Mouse (Mus musculus) bone marrow, adult 2 months (tissue): ENCODE results near the gene Abca17. TPM values are rescaled to one million over a fixed set of nuclear protein-coding genes. Genes with fewer than 3 reads are reported as not detected.

Experiments
- H3K27ac ChIP-seq: fragments of 200-500 bp; 2 replicates; pipeline ENCODE4 v1.5.1; 2012; ENCODE audit warnings: low read depth, mild to moderate bottlenecking, control low read depth, inconsistent platforms, low read length; ENCODE audit not compliant: control insufficient read depth, poor library complexity, insufficient read depth
- H3K4me1 ChIP-seq: fragments of 200-500 bp; 2 replicates; pipeline ENCODE4 v1.6.1; 2011; ENCODE audit warnings: low read length; ENCODE audit not compliant: control insufficient read depth, insufficient read depth
- H3K4me3 ChIP-seq: fragments of 200-500 bp; replicated peaks from 2 replicates; pipeline ENCODE3; 2011; ENCODE audit warnings: mild to moderate bottlenecking, low read depth, low read length, control low read depth; ENCODE audit not compliant: control insufficient read depth
- CTCF ChIP-seq: fragments of 200-500 bp; IDR thresholded peaks from 2 replicates; pipeline ENCODE4 v1.5.1; 2011; ENCODE audit warnings: low read length, control low read depth; ENCODE audit not compliant: control insufficient read depth, insufficient read depth
- POLR2A ChIP-seq: fragments of 200-500 bp; IDR thresholded peaks from 2 replicates; pipeline ENCODE4 v1.6.1; 2011; ENCODE audit warnings: low read depth, mild to moderate bottlenecking, control low read depth, low read length, borderline replicate concordance; ENCODE audit not compliant: control insufficient read depth
- WGBS: fragments of 180-500 bp; shearing (Covaris S2); methylation state at CpG from one replicate; pipeline ENCODE4 v1.1.7; 2018; 5-methylcytosine and 5-hydroxymethylcytosine counted together
- polyA plus RNA-seq: library from polyadenylated mRNA; stranded (reverse); fragments of >200 nt; gene quantifications from 2 replicates; pipeline ENCODE4 v1.2.4, GENCODE M21; 2011; ENCODE audit warnings: low replicate concordance; ENCODE audit not compliant: missing spikeins, insufficient read depth, insufficient read length

The Abca17 gene
- polyA plus RNA-seq, 1 experiment = not detected

DNA sequence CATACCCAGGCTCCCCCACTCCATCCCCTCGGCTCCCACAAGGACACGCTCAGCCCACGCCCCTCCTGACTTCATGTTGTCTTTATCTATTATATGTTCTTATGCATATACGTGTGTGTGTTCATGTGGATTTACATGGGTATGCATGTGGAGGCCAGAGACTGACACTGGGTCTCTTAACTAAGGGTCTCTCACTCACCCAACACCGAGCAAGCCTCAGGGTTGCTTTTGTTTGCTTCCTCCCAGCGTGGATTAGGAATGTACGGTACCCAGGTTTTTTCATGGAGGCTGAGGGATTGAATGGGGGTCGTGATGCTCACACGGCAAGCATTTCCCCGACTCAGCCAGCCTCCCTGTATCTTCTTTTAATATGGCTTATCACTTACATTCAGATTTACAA lies 25.8 kb downstream of the Abca17 start:
- Histone ChIP-seq H3K27ac (no peak overlapping the region), H3K4me3 (no peak overlapping the region), H3K4me1 (no peaks in the 10 kb centered on the region)
- WGBS = 86% methylated on average over 10 of the region's 10 CpGs
- TF ChIP-seq CTCF (no peak), POLR2A (no peak)

DNA sequence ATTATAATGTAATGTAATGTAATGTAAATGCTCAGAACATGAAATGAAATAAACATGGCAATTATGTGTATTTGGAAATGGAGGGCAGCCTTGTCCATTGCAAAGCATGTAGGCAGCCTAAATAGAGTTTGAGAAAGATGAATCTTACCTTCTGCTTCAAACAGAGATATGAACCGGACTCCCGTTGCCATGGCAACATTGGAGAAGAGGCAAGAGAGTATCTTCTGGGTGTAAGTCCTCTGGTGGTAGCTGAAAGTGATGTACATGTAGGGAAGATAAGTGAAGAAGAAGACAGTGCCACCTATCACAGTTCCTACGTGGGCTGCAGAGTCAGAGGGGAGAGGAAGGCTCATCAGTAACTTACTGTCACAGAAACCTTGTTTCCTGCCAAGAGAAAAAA lies 30.0 kb downstream of the Abca17 start:
- WGBS = 83% methylated on average over 3 of the region's 3 CpGs
- Histone ChIP-seq H3K27ac (no peak overlapping the region), H3K4me3 (no peak overlapping the region), H3K4me1 (no peaks in the 10 kb centered on the region)
- TF ChIP-seq CTCF (no peak), POLR2A (no peak)

DNA sequence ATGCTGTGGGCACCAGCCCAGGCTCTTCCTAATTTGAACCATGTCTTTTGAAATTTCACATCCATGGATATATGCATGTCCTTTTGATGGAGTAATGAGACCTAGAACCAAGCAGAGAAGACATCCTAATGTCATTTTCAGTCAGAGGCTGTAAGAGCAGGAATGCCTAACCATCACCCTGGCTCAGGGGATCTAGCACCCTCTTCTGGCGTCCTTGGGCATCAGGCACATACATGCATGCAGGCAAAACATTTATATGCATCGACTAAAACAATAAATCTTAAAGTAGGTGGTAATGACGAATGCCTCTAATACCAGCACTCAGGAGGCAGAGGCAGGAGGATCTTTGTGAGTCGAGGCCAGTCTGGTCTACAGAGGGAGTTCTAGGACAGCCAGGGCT lies 43.4 kb downstream of the Abca17 start:
- 9% methylated on average over 4 of the region's 4 CpGs for WGBS
- H3K4me1 ChIP-seq = no peaks in the 10 kb centered on the region
- TF ChIP-seq POLR2A (no peak), CTCF (peak; percentile 75)
- no peak overlapping the region for H3K27ac ChIP-seq
- no peak overlapping the region for H3K4me3 ChIP-seq

DNA sequence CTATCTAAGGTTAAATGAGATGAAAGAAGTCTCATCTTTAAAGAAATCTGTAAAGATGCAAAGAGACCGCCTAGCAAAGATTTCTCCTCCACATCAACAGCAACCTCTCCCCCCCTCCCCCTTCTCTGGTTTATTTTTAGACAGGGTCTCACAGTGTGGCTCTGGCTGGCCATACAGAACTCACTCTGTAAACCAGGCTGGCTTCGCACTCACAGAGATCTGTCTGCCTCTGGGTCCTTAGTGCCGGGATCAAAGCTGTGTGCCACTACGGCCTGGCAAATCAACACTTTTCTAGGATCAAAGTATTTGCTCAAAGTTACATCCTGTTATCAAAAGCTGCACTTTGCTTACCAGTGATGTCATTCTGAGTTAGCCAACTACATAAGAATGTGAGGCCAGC lies 50.2 kb downstream of the Abca17 start:
- H3K4me3 ChIP-seq = no peak overlapping the region
- TF ChIP-seq CTCF (no peak), POLR2A (no peak)
- H3K27ac ChIP-seq = no peak overlapping the region
- 82% methylated on average over 4 of the region's 4 CpGs for WGBS
- no peaks in the 10 kb centered on the region for H3K4me1 ChIP-seq

DNA sequence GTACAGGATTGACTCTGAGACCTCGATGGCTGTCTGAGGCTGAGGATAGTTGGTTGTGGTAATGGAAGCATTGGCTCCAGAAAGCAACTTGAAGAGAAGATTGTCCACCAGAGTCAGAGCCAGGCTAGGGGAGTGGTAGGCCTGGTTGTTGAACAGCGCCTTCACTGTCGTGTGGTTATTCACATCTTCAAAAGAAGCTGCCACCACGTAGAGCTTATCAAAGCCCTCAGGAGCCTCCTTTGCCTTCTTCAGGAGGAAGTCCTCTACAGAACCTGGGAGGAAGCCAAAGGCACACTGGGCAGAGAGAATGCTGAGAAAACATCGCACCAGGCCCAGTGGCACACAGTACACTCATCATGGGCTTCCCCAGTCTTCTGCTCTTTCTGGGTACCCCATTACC lies 61.5 kb downstream of the Abca17 start:
- 22% methylated on average over 5 of the region's 5 CpGs for WGBS

DNA sequence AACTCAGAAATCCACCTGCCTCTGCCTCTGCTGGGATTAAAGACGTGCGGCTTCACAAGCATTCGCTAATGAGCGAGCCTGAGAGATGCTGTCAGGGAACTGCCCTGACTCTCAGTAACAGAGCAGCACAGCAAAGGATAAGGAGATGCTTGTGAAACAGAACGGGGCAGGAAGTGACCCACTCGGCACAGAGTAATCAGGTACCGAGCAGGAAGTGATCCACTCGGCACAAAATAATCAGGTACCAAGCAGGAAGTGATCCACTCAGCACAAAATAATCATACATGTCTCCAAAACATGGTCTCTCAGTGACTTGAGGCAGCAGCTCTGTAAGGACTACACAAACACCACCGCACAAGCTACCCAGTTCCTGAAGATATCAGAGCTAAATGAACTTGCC lies 62.4 kb downstream of the Abca17 start:
- WGBS = 59% methylated on average over 9 of the region's 9 CpGs
- H3K4me1 ChIP-seq = no peaks in the 10 kb centered on the region
- H3K27ac ChIP-seq = no peak overlapping the region
- no peak overlapping the region for H3K4me3 ChIP-seq
- TF ChIP-seq CTCF = no peak
- TF ChIP-seq POLR2A = no peak

More for the DNA sequence above, 61.5 kb downstream of the Abca17 start:
- Histone ChIP-seq H3K4me1 (no peaks in the 10 kb centered on the region), H3K27ac (no peak overlapping the region), H3K4me3 (no peak overlapping the region)
- TF ChIP-seq CTCF = no peak
- no peak for TF ChIP-seq POLR2A

DNA sequence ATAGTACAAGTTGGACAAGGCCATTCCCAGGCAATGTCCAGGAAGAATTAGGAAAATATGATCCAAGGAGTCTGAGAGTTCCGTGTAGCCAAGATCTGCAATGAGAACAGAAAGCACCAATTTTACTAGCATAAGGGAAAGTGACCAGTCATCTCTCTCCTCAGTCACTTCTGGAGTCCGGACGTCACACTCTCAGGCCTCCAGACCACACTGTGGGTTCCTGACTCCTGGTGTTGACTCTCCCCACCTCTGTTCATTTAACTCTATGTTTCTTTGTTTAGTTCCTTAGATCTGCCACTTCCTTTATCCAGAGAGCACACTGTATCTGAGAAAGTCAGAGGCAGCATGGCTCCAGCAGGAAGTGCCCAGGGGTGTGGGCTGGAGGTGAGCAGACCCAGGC lies 65.2 kb downstream of the Abca17 start:
- Histone ChIP-seq H3K27ac (no peak overlapping the region), H3K4me1 (no peaks in the 10 kb centered on the region), H3K4me3 (no peak overlapping the region)
- no peak for TF ChIP-seq POLR2A
- no peak for TF ChIP-seq CTCF
- WGBS = 30% methylated on average over 3 of the region's 3 CpGs

DNA sequence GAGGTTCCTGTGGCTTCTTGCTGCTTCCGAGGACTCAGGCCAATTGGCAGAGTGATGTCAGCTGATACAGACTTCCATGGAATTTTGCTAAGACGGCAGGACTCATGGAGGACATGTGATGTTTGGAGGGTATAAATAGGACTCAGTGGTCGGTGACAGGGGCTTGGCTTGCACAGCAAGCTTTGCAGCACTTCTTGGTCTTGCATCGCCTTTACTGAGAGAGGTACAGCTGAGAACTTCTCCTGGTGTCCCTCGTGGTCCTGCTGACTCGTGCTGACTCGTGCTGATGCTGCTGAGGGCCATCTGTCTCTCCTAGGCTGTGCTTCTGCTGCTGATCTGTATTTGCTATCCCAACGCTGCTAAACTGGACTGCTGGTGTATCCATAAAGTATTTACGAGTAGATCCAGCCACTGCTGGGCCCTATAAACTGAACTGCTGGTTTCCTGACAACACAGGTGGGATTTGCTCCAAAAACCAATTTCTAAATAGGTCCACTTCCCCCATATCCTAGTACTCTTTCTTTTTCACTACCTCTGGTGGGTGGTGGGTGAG lies 67.5 kb downstream of the Abca17 start:
- 66% methylated on average over 9 of the region's 9 CpGs for WGBS
- Histone ChIP-seq H3K4me3 (no peak overlapping the region), H3K4me1 (no peaks in the 10 kb centered on the region), H3K27ac (no peak overlapping the region)
- TF ChIP-seq POLR2A (no peak), CTCF (no peak)

DNA sequence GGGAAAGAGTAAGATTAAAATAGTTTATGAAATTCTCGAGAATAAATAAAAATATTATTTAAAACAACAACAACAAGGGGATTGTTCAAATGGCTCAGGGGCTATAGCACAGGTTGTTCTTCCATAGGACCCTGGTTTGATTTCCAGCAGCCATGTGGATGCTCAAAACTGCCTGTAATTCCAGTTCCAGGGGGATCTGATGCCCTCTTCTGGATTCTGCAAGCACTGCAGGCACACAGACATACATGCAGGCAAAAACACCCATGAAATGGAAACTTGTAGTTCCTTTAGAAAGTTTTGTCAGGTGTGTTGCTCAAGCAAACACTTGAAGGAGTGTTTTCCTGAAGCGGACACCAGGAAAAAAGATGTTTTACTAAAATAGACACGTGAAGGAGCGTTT lies 68.2 kb downstream of the Abca17 start:
- 80% methylated on average over 4 of the region's 4 CpGs for WGBS

More for the DNA sequence above, 68.2 kb downstream of the Abca17 start:
- TF ChIP-seq POLR2A (no peak), CTCF (0 out of 2 replicates have a peak, but pooled peaks have one; percentile 16)
- Histone ChIP-seq H3K4me1 (no peaks in the 10 kb centered on the region), H3K27ac (no peak overlapping the region), H3K4me3 (no peak overlapping the region)
